In the genomic region with DNA sequence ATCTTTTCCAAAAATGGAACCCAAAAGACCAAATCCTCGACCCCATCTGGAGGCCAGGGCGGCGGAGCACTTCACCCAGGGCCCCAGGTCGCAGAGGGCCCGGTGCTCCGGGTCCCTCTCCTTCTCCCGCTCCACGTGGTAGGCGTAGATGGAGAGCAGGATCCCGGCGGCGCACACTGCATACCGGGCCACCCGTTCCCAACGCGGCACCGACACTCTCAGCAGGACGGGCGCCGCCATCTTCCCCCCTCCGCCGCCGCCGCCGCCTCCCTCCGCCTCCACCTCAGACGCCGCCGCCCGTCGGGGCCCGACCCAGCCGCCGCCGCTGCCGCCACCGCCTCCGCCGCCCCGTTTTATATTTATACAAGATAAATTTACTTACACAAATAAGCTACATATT, we compare ENCODE assay signal across 8 mouse cellular contexts. TPM values are rescaled to one million over a fixed set of nuclear protein-coding genes. Genes with fewer than 3 reads are reported as not detected.
A peak's percentile ranks its signal among the peaks of the same experiment; 100 is the strongest.
DNase-seq lines count a peak whose midpoint lies in the region; ATAC-seq and TF ChIP-seq lines count a peak whose summit lies in the region.
"Not testable (repeated sequence)": the region's sequence is repeated elsewhere in the genome, so short reads cannot be mapped to it uniquely, and the experiment has no call there.

No protein-coding gene starts in this region.

- H3K9ac ChIP-seq in embryonic facial prominence, embryonic 15.5 days; forebrain, postnatal 0 days; hindbrain, embryonic 15.5 days; kidney, embryonic 16.5 days (replicated peaks; ENCODE audit: low read length); liver, postnatal 0 days (replicated peaks); midbrain, embryonic 11.5 days (ENCODE audit: low read length); stomach, embryonic 16.5 days (ENCODE audit: low read length): not testable (repeated sequence)

- not testable (repeated sequence) for H3K9me3 ChIP-seq in embryonic facial prominence, embryonic 15.5 days (replicated peaks); forebrain, postnatal 0 days (ENCODE audit: low read length); hindbrain, embryonic 15.5 days; kidney, embryonic 16.5 days (ENCODE audit: low read length); liver, postnatal 0 days (ENCODE audit: low read length); midbrain, embryonic 11.5 days (ENCODE audit: control insufficient read depth, low read length); stomach, embryonic 16.5 days (replicated peaks; ENCODE audit: control insufficient read depth, low read length)

- not testable (repeated sequence) for H3K27me3 ChIP-seq in embryonic facial prominence, embryonic 15.5 days; forebrain, postnatal 0 days (ENCODE audit: insufficient read depth, low read length); hindbrain, embryonic 15.5 days; kidney, embryonic 16.5 days (ENCODE audit: insufficient read depth, low read length); liver, postnatal 0 days (ENCODE audit: insufficient read depth, low read length); midbrain, embryonic 11.5 days (ENCODE audit: control insufficient read depth, insufficient read depth, low read length); stomach, embryonic 16.5 days (ENCODE audit: control insufficient read depth, insufficient read depth, low read length)

- not testable (repeated sequence) for H3K4me3 ChIP-seq in embryonic facial prominence, embryonic 15.5 days (replicated peaks); forebrain, postnatal 0 days (ENCODE audit: low read depth, low read length); hindbrain, embryonic 15.5 days; kidney, embryonic 16.5 days (ENCODE audit: low read length); liver, postnatal 0 days (ENCODE audit: low read depth, low read length); midbrain, embryonic 11.5 days (ENCODE audit: low read depth, low read length); stomach, embryonic 16.5 days (replicated peaks; ENCODE audit: low read length)

- not testable (repeated sequence) for TF ChIP-seq CTCF in forebrain, postnatal 0 days (IDR thresholded peaks at IDR 0.05; ENCODE audit: low read depth); liver, postnatal 0 days (IDR thresholded peaks at IDR 0.05; ENCODE audit: low read depth)

- ATAC-seq in CD4-positive, CD25-positive, alpha-beta regulatory T cell, adult 4 months: peak; percentile 86
- peak; percentile 51; the same call in 1 of the 2 replicates for ATAC-seq in embryonic facial prominence, embryonic 15.5 days (ENCODE audit: insufficient number of reproducible peaks, low FRiP score, low TSS enrichment, low read depth)
- ATAC-seq in forebrain, postnatal 0 days: peak; percentile 8; the same call in 1 of the 2 replicates
- peak; percentile 59; the same call in 1 of the 2 replicates for ATAC-seq in hindbrain, embryonic 15.5 days (ENCODE audit: low FRiP score, low read depth)
- 0 out of 2 replicates have a peak, but pooled peaks have one; percentile 59 for ATAC-seq in kidney, embryonic 16.5 days (ENCODE audit: low FRiP score, low TSS enrichment)
- peak; percentile 77; the same call in 1 of the 2 replicates for ATAC-seq in liver, postnatal 0 days
- ATAC-seq in midbrain, embryonic 11.5 days (ENCODE audit: low FRiP score): peak; percentile 73
- peak; percentile 61 for ATAC-seq in stomach, embryonic 16.5 days (ENCODE audit: insufficient read depth, low FRiP score)

- WGBS in embryonic facial prominence, embryonic 15.5 days: 86% methylated on average over 21 of the region's 40 CpGs
- WGBS in forebrain, postnatal 0 days: 90% methylated on average over 16 of the region's 40 CpGs
- WGBS in hindbrain, embryonic 15.5 days: 92% methylated on average over 16 of the region's 40 CpGs
- 90% methylated on average over 14 of the region's 40 CpGs for WGBS in kidney, embryonic 16.5 days
- WGBS in liver, postnatal 0 days (ENCODE audit: insufficient replicate concordance): 90% methylated on average over 17 of the region's 40 CpGs
- 86% methylated on average over 19 of the region's 40 CpGs for WGBS in midbrain, embryonic 11.5 days
- 83% methylated on average over 20 of the region's 40 CpGs for WGBS in stomach, embryonic 16.5 days

- TF ChIP-seq EP300 in liver, postnatal 0 days (IDR thresholded peaks at IDR 0.05; ENCODE audit: low read depth): not testable (repeated sequence)

- DNase-seq in forebrain, postnatal 0 days; liver, postnatal 0 days; midbrain, embryonic 11.5 days (ENCODE audit: low spot score, missing footprints): not testable (repeated sequence)

- not testable (repeated sequence) for H3K4me2 ChIP-seq in embryonic facial prominence, embryonic 15.5 days (replicated peaks); forebrain, postnatal 0 days (ENCODE audit: low read depth); hindbrain, embryonic 15.5 days; kidney, embryonic 16.5 days (replicated peaks; ENCODE audit: low read depth, low read length); liver, postnatal 0 days (ENCODE audit: low read depth, low read length); midbrain, embryonic 11.5 days; stomach, embryonic 16.5 days (ENCODE audit: low read depth, low read length)

- not testable (repeated sequence) for H3K27ac ChIP-seq in embryonic facial prominence, embryonic 15.5 days (replicated peaks); forebrain, postnatal 0 days (ENCODE audit: low read depth, low read length); hindbrain, embryonic 15.5 days (replicated peaks); kidney, embryonic 16.5 days (ENCODE audit: low read length); liver, postnatal 0 days (ENCODE audit: low read depth); midbrain, embryonic 11.5 days (ENCODE audit: low read depth, low read length); stomach, embryonic 16.5 days (ENCODE audit: low read length)

- not testable (repeated sequence) for H3K36me3 ChIP-seq in embryonic facial prominence, embryonic 15.5 days; forebrain, postnatal 0 days (ENCODE audit: insufficient read depth); hindbrain, embryonic 15.5 days; kidney, embryonic 16.5 days (ENCODE audit: insufficient read depth, low read length); liver, postnatal 0 days (replicated peaks; ENCODE audit: insufficient read depth, low read length); midbrain, embryonic 11.5 days (ENCODE audit: control insufficient read depth, insufficient read depth, low read length); stomach, embryonic 16.5 days (ENCODE audit: control insufficient read depth, insufficient read depth, low read length)

- H3K4me1 ChIP-seq in embryonic facial prominence, embryonic 15.5 days; forebrain, postnatal 0 days (ENCODE audit: insufficient read depth); hindbrain, embryonic 15.5 days (replicated peaks); midbrain, embryonic 11.5 days (ENCODE audit: control insufficient read depth, insufficient read depth, low read length): not testable (repeated sequence)
- H3K4me1 ChIP-seq in kidney, embryonic 16.5 days (ENCODE audit: insufficient read depth, low read length): peaks cover 14% of the 10 kb centered on the region; the same call in 1 of the 2 replicates
- H3K4me1 ChIP-seq in liver, postnatal 0 days (ENCODE audit: insufficient read depth): peaks cover 25% of the 10 kb centered on the region
- H3K4me1 ChIP-seq in stomach, embryonic 16.5 days (ENCODE audit: control insufficient read depth, insufficient read depth, low read length): peaks cover 17% of the 10 kb centered on the region

RNA-seq across cellular contexts. Expression of gene Arfgap3, which starts 55.8 kb away (rescaled TPM):
- polyA plus RNA-seq in CD4-positive, CD25-positive, alpha-beta regulatory T cell, adult 4 months (2017; shearing (Covaris generic)): 10 to 100 TPM in 1 of 2 experiments, 1 to 10 TPM in 1; 9.3 to 14.6 TPM
- polyA plus RNA-seq in embryonic facial prominence, embryonic 15.5 days (2015; fragmentation: Nextera tagmentation; extraction: Ambion mirVana): 51.1 and 54.1 TPM in 2 replicates
- 41.0 and 41.2 TPM in 2 replicates for total RNA-seq in forebrain, postnatal 0 days (2014; rRNA removed)
- polyA plus RNA-seq in forebrain, postnatal 0 days (2015; fragmentation: Nextera tagmentation; extraction: Ambion mirVana): 32.0 and 33.7 TPM in 2 replicates
- polyA plus RNA-seq in hindbrain, embryonic 15.5 days (2015; fragmentation: Nextera tagmentation; extraction: Ambion mirVana): 41.5 and 41.9 TPM in 2 replicates
- polyA plus RNA-seq in kidney, embryonic 16.5 days (2015; fragmentation: Nextera tagmentation; extraction: Ambion mirVana): 39.2 and 41.1 TPM in 2 replicates
- polyA plus RNA-seq in liver, postnatal 0 days (2015; fragmentation: Nextera tagmentation; extraction: Ambion mirVana): 9.6 and 9.9 TPM in 2 replicates
- 36.1 and 37.9 TPM in 2 replicates for polyA plus RNA-seq in midbrain, embryonic 11.5 days (2014; fragmentation: Nextera tagmentation; extraction: Ambion mirVana)
- polyA plus RNA-seq in stomach, embryonic 16.5 days (2015; fragmentation: Nextera tagmentation; extraction: Ambion mirVana): 79.9 and 80.6 TPM in 2 replicates

RNA-seq across cellular contexts. Expression of gene Pacsin2, which starts 58.5 kb away (rescaled TPM):
- polyA plus RNA-seq in CD4-positive, CD25-positive, alpha-beta regulatory T cell, adult 4 months (2017; shearing (Covaris generic)): 10 to 100 TPM; 18.3 to 26.6 TPM
- polyA plus RNA-seq in embryonic facial prominence, embryonic 15.5 days (2015; fragmentation: Nextera tagmentation; extraction: Ambion mirVana): 66.8 and 67.1 TPM in 2 replicates
- total RNA-seq in forebrain, postnatal 0 days (2014; rRNA removed): 13.8 and 20.9 TPM in 2 replicates
- polyA plus RNA-seq in forebrain, postnatal 0 days (2015; fragmentation: Nextera tagmentation; extraction: Ambion mirVana): 10.4 and 16.5 TPM in 2 replicates
- 27.6 and 31.7 TPM in 2 replicates for polyA plus RNA-seq in hindbrain, embryonic 15.5 days (2015; fragmentation: Nextera tagmentation; extraction: Ambion mirVana)
- polyA plus RNA-seq in kidney, embryonic 16.5 days (2015; fragmentation: Nextera tagmentation; extraction: Ambion mirVana): 85.4 and 92.0 TPM in 2 replicates
- polyA plus RNA-seq in liver, postnatal 0 days (2015; fragmentation: Nextera tagmentation; extraction: Ambion mirVana): 20.6 and 24.3 TPM in 2 replicates
- polyA plus RNA-seq in midbrain, embryonic 11.5 days (2014; fragmentation: Nextera tagmentation; extraction: Ambion mirVana): 36.3 and 36.5 TPM in 2 replicates
- 64.5 and 67.9 TPM in 2 replicates for polyA plus RNA-seq in stomach, embryonic 16.5 days (2015; fragmentation: Nextera tagmentation; extraction: Ambion mirVana)

Comparison
In these comparisons a context has a peak if more than half of its experiments do, and no peak if none do; other contexts are left out.
1. ATAC-seq: peak in every context shown above with its lines; median percentile 86 in CD4-positive, CD25-positive, alpha-beta regulatory T cell, adult 4 months; 77 in liver, postnatal 0 days; 73 in midbrain, embryonic 11.5 days; 61 in stomach, embryonic 16.5 days; 59 in hindbrain, embryonic 15.5 days; 59 in kidney, embryonic 16.5 days; 51 in embryonic facial prominence, embryonic 15.5 days; 8 in forebrain, postnatal 0 days.